Mouse (Mus musculus) liver, postnatal 0 days (tissue): ENCODE results near the gene Bud31. TPM values are rescaled to one million over a fixed set of nuclear protein-coding genes. Genes with fewer than 3 reads are reported as not detected.
"Not testable (repeated sequence)": the region's sequence is repeated elsewhere in the genome, so short reads cannot be mapped to it uniquely, and the experiment has no call there.

Source experiments
- ATAC-seq: fragments of 200-750 bp; cut with Nextera tagmentation; 2 replicates; pipeline ENCODE4 v1.8.0; 2017; ENCODE audit warnings: mild to moderate bottlenecking, moderate library complexity
- DNase-seq: peaks from one replicate; pipeline ENCODE4 v3.0.0-alpha.2; 2016
- H3K27ac ChIP-seq: fragments of 300-500 bp; sonication (generic); 2 replicates; pipeline ENCODE4 v1.5.1; 2014; ENCODE audit warnings: antibody characterized with exemption, moderate library complexity, mild to moderate bottlenecking, low read depth
- H3K27me3 ChIP-seq: fragments of 300-500 bp; sonication (generic); 2 replicates; pipeline ENCODE4 v1.6.1; 2014; ENCODE audit warnings: low read length, control low read depth, mixed read lengths; ENCODE audit not compliant: insufficient read depth
- H3K36me3 ChIP-seq: fragments of 300-500 bp; sonication (generic); replicated peaks from 2 replicates; pipeline ENCODE4 v1.6.1; 2014; ENCODE audit warnings: mild to moderate bottlenecking, control low read depth, low read length, moderate library complexity, mixed read lengths; ENCODE audit not compliant: insufficient read depth
- H3K4me1 ChIP-seq: fragments of 300-500 bp; sonication (generic); 2 replicates; pipeline ENCODE4 v1.6.1; 2014; ENCODE audit warnings: antibody characterized with exemption, mild to moderate bottlenecking, control low read depth; ENCODE audit not compliant: insufficient read depth
- H3K4me2 ChIP-seq: fragments of 300-500 bp; sonication (generic); 2 replicates; pipeline ENCODE4 v1.6.1; 2014; ENCODE audit warnings: low read depth, mild to moderate bottlenecking, low read length, moderate library complexity, mixed read lengths
- H3K4me3 ChIP-seq: fragments of 300-500 bp; sonication (generic); 2 replicates; pipeline ENCODE4 v1.5.1; 2014; ENCODE audit warnings: low read depth, low read length
- H3K9ac ChIP-seq: fragments of 300-500 bp; sonication (generic); replicated peaks from 2 replicates; pipeline ENCODE4 v1.6.1; 2014; ENCODE audit warnings: mild to moderate bottlenecking, moderate library complexity
- H3K9me3 ChIP-seq: fragments of 300-500 bp; sonication (generic); 2 replicates; pipeline ENCODE4 v1.6.1; 2016; ENCODE audit warnings: mild to moderate bottlenecking, control low read depth, low read length, mixed read lengths
- CTCF ChIP-seq: sonication (generic); IDR thresholded peaks from 2 replicates; pipeline ENCODE4 v1.5.1; 2016; ENCODE audit warnings: antibody characterized with exemption, low read depth
- EP300 ChIP-seq: IDR thresholded peaks from 2 replicates; pipeline ENCODE4 v1.6.1; 2016; ENCODE audit warnings: antibody characterized with exemption, low read depth, mild to moderate bottlenecking
- WGBS: fragments of 180-500 bp; shearing (Covaris S2); extraction: QIAGEN DNeasy Blood & Tissue Kit; methylation state at CpG from one replicate; pipeline ENCODE4 v1.1.7; 2014; ENCODE audit not compliant: insufficient replicate concordance; 5-methylcytosine and 5-hydroxymethylcytosine counted together
- polyA plus RNA-seq: library from polyadenylated mRNA; unstranded; fragments of >200 nt; fragmentation: Nextera tagmentation; extraction: Ambion mirVana; gene quantifications from 2 replicates; pipeline ENCODE4 v1.2.1, GENCODE M21; 2015

The Bud31 gene
- polyA plus RNA-seq, 1 experiment from 2014 or later, result 97.2 TPM

- no peak for ATAC-seq
- 91% methylated on average over 2 of the region's 2 CpGs for WGBS
These were observed 20.8 kb upstream of the Bud31 start for GRCm38 (mm10) chr5:145119385-145119784.

GRCm38 (mm10) chr5:145120921-145121320 is 19.2 kb upstream of the Bud31 start:
- Histone ChIP-seq H3K4me2 (no peak overlapping the region), H3K9me3 (no peaks in the 10 kb centered on the region), H3K4me3 (no peak overlapping the region), H3K9ac (no peak overlapping the region), H3K36me3 (peaks cover 38% of the 10 kb centered on the region), H3K4me1 (peaks cover 4% of the 10 kb centered on the region; the same call in 1 of the 2 replicates), H3K27ac (no peak overlapping the region), H3K27me3 (no peaks in the 10 kb centered on the region)
- WGBS, result 69% methylated on average over 7 of the region's 7 CpGs
- no peak for DNase-seq
- TF ChIP-seq EP300 (no peak), CTCF (no peak)
- ATAC-seq, result no peak

More at GRCm38 (mm10) chr5:145119385-145119784, 20.8 kb upstream of the Bud31 start:
- Histone ChIP-seq H3K27ac (no peak overlapping the region), H3K36me3 (peaks cover 27% of the 10 kb centered on the region), H3K27me3 (no peaks in the 10 kb centered on the region), H3K4me2 (no peak overlapping the region), H3K4me3 (no peak overlapping the region), H3K9me3 (no peaks in the 10 kb centered on the region), H3K4me1 (peaks cover 4% of the 10 kb centered on the region; the same call in 1 of the 2 replicates), H3K9ac (no peak overlapping the region)
- peak; percentile 54 for DNase-seq
- TF ChIP-seq CTCF (peak; percentile 70), EP300 (no peak)

- 89% methylated on average over 19 of the region's 19 CpGs for WGBS
- TF ChIP-seq CTCF (no peak), EP300 (no peak)
These were observed 16.8 kb upstream of the Bud31 start for GRCm38 (mm10) chr5:145123396-145123795.

GRCm38 (mm10) chr5:145126580-145126979 is 13.6 kb upstream of the Bud31 start:
- H3K27me3 ChIP-seq, result no peaks in the 10 kb centered on the region
- H3K27ac ChIP-seq, result no peak overlapping the region
- no peaks in the 10 kb centered on the region for H3K9me3 ChIP-seq
- no peak overlapping the region for H3K4me3 ChIP-seq
- peaks cover 76% of the 10 kb centered on the region for H3K36me3 ChIP-seq
- no peak for TF ChIP-seq CTCF
- no peak for DNase-seq
- H3K4me1 ChIP-seq, result no peaks in the 10 kb centered on the region
- no peak for ATAC-seq
- H3K4me2 ChIP-seq, result no peak overlapping the region
- H3K9ac ChIP-seq, result no peak overlapping the region
- 86% methylated on average over 9 of the region's 9 CpGs for WGBS

More at GRCm38 (mm10) chr5:145123396-145123795, 16.8 kb upstream of the Bud31 start:
- no peaks in the 10 kb centered on the region for H3K9me3 ChIP-seq
- DNase-seq (no peak), ATAC-seq (no peak)
- no peaks in the 10 kb centered on the region for H3K4me1 ChIP-seq
- no peaks in the 10 kb centered on the region for H3K27me3 ChIP-seq
- peaks cover 53% of the 10 kb centered on the region for H3K36me3 ChIP-seq
- H3K27ac ChIP-seq, result no peak overlapping the region
- H3K9ac ChIP-seq, result no peak overlapping the region
- H3K4me2 ChIP-seq, result no peak overlapping the region
- H3K4me3 ChIP-seq, result no peak overlapping the region

GRCm38 (mm10) chr5:145129124-145129523 is 11.0 kb upstream of the Bud31 start:
- no peak overlapping the region for H3K4me2 ChIP-seq
- no peaks in the 10 kb centered on the region for H3K27me3 ChIP-seq
- ATAC-seq (no peak), DNase-seq (no peak)
- no peaks in the 10 kb centered on the region for H3K4me1 ChIP-seq
- peaks cover 84% of the 10 kb centered on the region for H3K36me3 ChIP-seq
- no peak overlapping the region for H3K9ac ChIP-seq
- 80% methylated on average over 4 of the region's 4 CpGs for WGBS
- TF ChIP-seq CTCF, result no peak
- TF ChIP-seq EP300, result no peak
- H3K27ac ChIP-seq, result no peak overlapping the region
- H3K4me3 ChIP-seq, result no peak overlapping the region
- no peaks in the 10 kb centered on the region for H3K9me3 ChIP-seq

GRCm38 (mm10) chr5:145129773-145130172 is 10.4 kb upstream of the Bud31 start:
- H3K36me3 ChIP-seq, result peaks cover 84% of the 10 kb centered on the region
- H3K9ac ChIP-seq, H3K27ac ChIP-seq, H3K27me3 ChIP-seq, H3K4me2 ChIP-seq, H3K4me3 ChIP-seq, H3K9me3 ChIP-seq, ATAC-seq, H3K4me1 ChIP-seq, DNase-seq: not testable (repeated sequence)
- 85% methylated on average over 6 of the region's 6 CpGs for WGBS

- no peak overlapping the region for H3K9ac ChIP-seq
- DNase-seq (no peak), ATAC-seq (peak; percentile 43)
- WGBS, result 56% methylated on average over 11 of the region's 11 CpGs
- H3K4me3 ChIP-seq, result no peak overlapping the region
- no peak overlapping the region for H3K4me2 ChIP-seq
- H3K4me1 ChIP-seq, result no peaks in the 10 kb centered on the region
- no peaks in the 10 kb centered on the region for H3K27me3 ChIP-seq
- TF ChIP-seq EP300 (no peak), CTCF (no peak)
- peaks cover 84% of the 10 kb centered on the region for H3K36me3 ChIP-seq
- H3K9me3 ChIP-seq, result no peaks in the 10 kb centered on the region
- H3K27ac ChIP-seq, result no peak overlapping the region
These were observed 10.0 kb upstream of the Bud31 start for GRCm38 (mm10) chr5:145130191-145130590.
